Mouse (Mus musculus) liver, postnatal 0 days (tissue): Measurements from ENCODE around the gene Gm9747. TPM values are rescaled to one million over a fixed set of nuclear protein-coding genes. Genes with fewer than 3 reads are reported as not detected.

ENCODE experiments used
- ATAC-seq: fragments of 200-750 bp; cut with Nextera tagmentation; 2 replicates; pipeline ENCODE4 v1.8.0; 2017; ENCODE audit warnings: mild to moderate bottlenecking, moderate library complexity
- DNase-seq: peaks from one replicate; pipeline ENCODE4 v3.0.0-alpha.2; 2016
- H3K27ac ChIP-seq: fragments of 300-500 bp; sonication (generic); 2 replicates; pipeline ENCODE4 v1.5.1; 2014; ENCODE audit warnings: antibody characterized with exemption, moderate library complexity, mild to moderate bottlenecking, low read depth
- H3K27me3 ChIP-seq: fragments of 300-500 bp; sonication (generic); 2 replicates; pipeline ENCODE4 v1.6.1; 2014; ENCODE audit warnings: low read length, control low read depth, mixed read lengths; ENCODE audit not compliant: insufficient read depth
- H3K36me3 ChIP-seq: fragments of 300-500 bp; sonication (generic); replicated peaks from 2 replicates; pipeline ENCODE4 v1.6.1; 2014; ENCODE audit warnings: mild to moderate bottlenecking, control low read depth, low read length, moderate library complexity, mixed read lengths; ENCODE audit not compliant: insufficient read depth
- H3K4me1 ChIP-seq: fragments of 300-500 bp; sonication (generic); 2 replicates; pipeline ENCODE4 v1.6.1; 2014; ENCODE audit warnings: antibody characterized with exemption, mild to moderate bottlenecking, control low read depth; ENCODE audit not compliant: insufficient read depth
- H3K4me2 ChIP-seq: fragments of 300-500 bp; sonication (generic); 2 replicates; pipeline ENCODE4 v1.6.1; 2014; ENCODE audit warnings: low read depth, mild to moderate bottlenecking, low read length, moderate library complexity, mixed read lengths
- H3K4me3 ChIP-seq: fragments of 300-500 bp; sonication (generic); 2 replicates; pipeline ENCODE4 v1.5.1; 2014; ENCODE audit warnings: low read depth, low read length
- H3K9ac ChIP-seq: fragments of 300-500 bp; sonication (generic); replicated peaks from 2 replicates; pipeline ENCODE4 v1.6.1; 2014; ENCODE audit warnings: mild to moderate bottlenecking, moderate library complexity
- H3K9me3 ChIP-seq: fragments of 300-500 bp; sonication (generic); 2 replicates; pipeline ENCODE4 v1.6.1; 2016; ENCODE audit warnings: mild to moderate bottlenecking, control low read depth, low read length, mixed read lengths
- CTCF ChIP-seq: sonication (generic); IDR thresholded peaks from 2 replicates; pipeline ENCODE4 v1.5.1; 2016; ENCODE audit warnings: antibody characterized with exemption, low read depth
- EP300 ChIP-seq: IDR thresholded peaks from 2 replicates; pipeline ENCODE4 v1.6.1; 2016; ENCODE audit warnings: antibody characterized with exemption, low read depth, mild to moderate bottlenecking
- WGBS: fragments of 180-500 bp; shearing (Covaris S2); extraction: QIAGEN DNeasy Blood & Tissue Kit; methylation state at CpG from one replicate; pipeline ENCODE4 v1.1.7; 2014; ENCODE audit not compliant: insufficient replicate concordance; 5-methylcytosine and 5-hydroxymethylcytosine counted together
- polyA plus RNA-seq: library from polyadenylated mRNA; unstranded; fragments of >200 nt; fragmentation: Nextera tagmentation; extraction: Ambion mirVana; gene quantifications from 2 replicates; pipeline ENCODE4 v1.2.1, GENCODE M21; 2015

Gm9747 gene
- polyA plus RNA-seq, 1 experiment from 2014 or later, result 3.4 TPM

- H3K4me1 ChIP-seq, result peaks cover 11% of the 10 kb centered on the region; the same call in 1 of the 2 replicates
- no peaks in the 10 kb centered on the region for H3K27me3 ChIP-seq
- no peak overlapping the region for H3K4me3 ChIP-seq
- no peak overlapping the region for H3K4me2 ChIP-seq
- TF ChIP-seq CTCF (no peak), EP300 (no peak)
- H3K36me3 ChIP-seq, result no peaks in the 10 kb centered on the region; the same call in 1 of the 2 replicates
- WGBS, result 74% methylated on average over 6 of the region's 6 CpGs
- no peak for ATAC-seq
- H3K9me3 ChIP-seq, result no peaks in the 10 kb centered on the region
- H3K27ac ChIP-seq, result no peak overlapping the region
- DNase-seq, result no peak
- H3K9ac ChIP-seq, result no peak overlapping the region
Measured at GRCm38 (mm10) chr1:82281823-82282222, 48.9 kb downstream of the Gm9747 start.

- H3K36me3 ChIP-seq, result no peaks in the 10 kb centered on the region
- H3K4me3 ChIP-seq, result peak overlapping the region; percentile 57
- DNase-seq, result peak; percentile 88
- peak; percentile 94 for ATAC-seq
- H3K4me2 ChIP-seq, result peak overlapping the region; percentile 88
- TF ChIP-seq EP300 (peak; percentile 42; the same call in 1 of the 2 replicates), CTCF (no peak)
- peak overlapping the region; percentile 75 for H3K9ac ChIP-seq
- peaks cover 16% of the 10 kb centered on the region; the same call in 1 of the 2 replicates for H3K4me1 ChIP-seq
- WGBS, result 2% methylated on average over 33 of the region's 35 CpGs
- no peaks in the 10 kb centered on the region for H3K9me3 ChIP-seq
- peak overlapping the region; percentile 97 for H3K27ac ChIP-seq
- H3K27me3 ChIP-seq, result no peaks in the 10 kb centered on the region
Measured at GRCm38 (mm10) chr1:82282992-82283611, 50.2 kb downstream of the Gm9747 start.

- no peak for TF ChIP-seq CTCF
- TF ChIP-seq EP300, result no peak
- 46% methylated on average over 1 of the region's 1 CpGs for WGBS
- no peak for DNase-seq
Measured at GRCm38 (mm10) chr1:82283901-82284301, 51.0 kb downstream of the Gm9747 start.

GRCm38 (mm10) chr1:82284403-82284802 is 51.5 kb downstream of the Gm9747 start:
- peaks cover 20% of the 10 kb centered on the region for H3K4me1 ChIP-seq
- no peaks in the 10 kb centered on the region for H3K36me3 ChIP-seq
- H3K27ac ChIP-seq, result peak overlapping the region; percentile 97
- H3K4me2 ChIP-seq, result peak overlapping the region; percentile 88
- no peaks in the 10 kb centered on the region for H3K9me3 ChIP-seq
- peak overlapping the region; percentile 57 for H3K4me3 ChIP-seq
- 36% methylated on average over 4 of the region's 4 CpGs for WGBS
- H3K27me3 ChIP-seq, result no peaks in the 10 kb centered on the region
- ATAC-seq (no peak), DNase-seq (no peak)
- peak overlapping the region; percentile 75 for H3K9ac ChIP-seq
- TF ChIP-seq CTCF (no peak), EP300 (no peak)

More at GRCm38 (mm10) chr1:82283901-82284301, 51.0 kb downstream of the Gm9747 start:
- Histone ChIP-seq H3K27me3 (no peaks in the 10 kb centered on the region), H3K4me3 (peak overlapping the region; percentile 57), H3K9me3 (no peaks in the 10 kb centered on the region), H3K36me3 (no peaks in the 10 kb centered on the region), H3K4me1 (peaks cover 14% of the 10 kb centered on the region), H3K4me2 (peak overlapping the region; percentile 88), H3K9ac (peak overlapping the region; percentile 75), H3K27ac (peak overlapping the region; percentile 97)
- peak; percentile 40 for ATAC-seq

Other genes with a start within 250 kb of the Gm9747 start
- 1.2 and 1.4 TPM in 2 replicates for gene Irs1, start 58.3 kb downstream of the Gm9747 start, polyA plus RNA-seq
- gene Rhbdd1, start 83.3 kb downstream of the Gm9747 start, polyA plus RNA-seq, result 4.7 and 5.9 TPM in 2 replicates